Mouse (Mus musculus): ENCODE data around the gene Flt3l. TPM values are rescaled to one million over a fixed set of nuclear protein-coding genes. Genes with fewer than 3 reads are reported as not detected.
"Not testable (repeated sequence)": the region's sequence is repeated elsewhere in the genome, so short reads cannot be mapped to it uniquely, and the experiment has no call there.

Flt3l gene
- total RNA-seq, 2 experiments from 2014 or later, result 8.4 to 9.7 TPM

DNA sequence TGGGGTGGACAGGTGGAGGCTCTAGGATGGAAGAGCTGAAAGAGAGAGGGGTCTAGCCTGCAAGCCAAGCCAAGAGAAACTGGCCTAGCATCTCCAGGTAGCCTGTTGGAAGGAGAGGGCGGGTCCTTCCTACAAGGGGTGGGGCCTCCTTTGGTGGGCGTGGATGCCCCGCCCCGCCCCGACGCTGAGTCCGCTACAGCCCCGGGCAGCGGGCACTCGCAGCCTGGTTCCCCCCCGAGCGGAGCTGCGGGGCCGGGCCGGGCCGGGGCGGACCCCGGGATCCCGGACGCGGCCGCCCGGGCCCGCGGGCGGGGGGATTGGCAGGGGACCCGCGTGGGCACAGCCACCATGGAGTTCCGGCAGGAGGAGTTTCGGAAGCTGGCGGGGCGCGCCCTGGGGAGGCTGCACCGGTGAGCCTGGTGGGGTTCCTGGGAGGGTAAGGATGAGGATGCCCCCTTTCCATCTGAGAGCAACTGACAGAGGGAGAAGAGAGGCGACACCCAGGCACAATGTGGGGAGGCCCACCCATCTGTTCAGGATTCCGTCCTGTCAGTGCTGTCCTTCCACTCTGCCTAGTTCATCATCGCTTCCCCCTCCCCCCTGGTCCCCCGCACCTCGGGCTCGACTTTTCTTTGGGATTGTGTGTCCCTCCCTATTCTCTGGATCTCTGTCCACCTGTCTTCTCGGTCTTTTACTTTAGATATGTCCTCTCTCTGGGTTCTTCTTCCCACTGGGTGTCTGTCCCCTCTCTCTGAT lies 27.7 kb upstream of the Flt3l start, which contains the start of gene Slc17a7:
Slc17a7 (plus strand) TSS at position 215 of the 756 bp plus-strand sequence.
- peak; percentile 50 to 68 for DNase-seq (ENCODE audit: low spot score in 2 of 2)

DNA sequence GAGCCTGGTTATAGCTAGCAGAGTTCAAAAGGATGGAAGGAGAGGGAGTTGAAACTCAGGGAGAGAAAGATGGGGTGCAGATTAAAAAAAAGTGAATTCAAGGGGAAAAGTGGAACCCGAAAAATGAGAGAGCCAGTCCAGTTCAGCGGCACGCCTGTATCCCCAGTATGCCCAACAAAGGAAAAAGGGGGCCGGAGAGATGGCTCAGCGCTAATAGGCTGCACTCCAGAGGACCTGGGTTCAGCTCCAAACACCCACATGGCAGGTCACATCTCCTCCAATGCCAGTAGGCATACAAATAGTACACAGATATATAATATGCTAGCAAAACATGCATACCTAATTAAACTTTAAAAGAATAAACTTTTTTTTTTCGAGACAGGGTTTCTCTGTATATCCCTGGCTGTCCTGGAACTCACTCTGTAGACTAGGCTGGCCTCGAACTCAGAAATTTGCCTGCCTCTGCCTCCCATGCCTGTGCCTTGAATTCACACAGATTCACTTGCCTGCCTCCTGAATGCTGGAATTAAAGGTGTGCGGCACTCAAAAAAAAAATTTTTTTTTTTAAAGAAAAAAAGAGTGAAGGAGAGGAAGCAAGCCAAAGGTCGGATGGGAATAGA lies 26.9 kb upstream of the Flt3l start:
- DNase-seq (ENCODE audit: low spot score in 2 of 2), result no peak

DNA sequence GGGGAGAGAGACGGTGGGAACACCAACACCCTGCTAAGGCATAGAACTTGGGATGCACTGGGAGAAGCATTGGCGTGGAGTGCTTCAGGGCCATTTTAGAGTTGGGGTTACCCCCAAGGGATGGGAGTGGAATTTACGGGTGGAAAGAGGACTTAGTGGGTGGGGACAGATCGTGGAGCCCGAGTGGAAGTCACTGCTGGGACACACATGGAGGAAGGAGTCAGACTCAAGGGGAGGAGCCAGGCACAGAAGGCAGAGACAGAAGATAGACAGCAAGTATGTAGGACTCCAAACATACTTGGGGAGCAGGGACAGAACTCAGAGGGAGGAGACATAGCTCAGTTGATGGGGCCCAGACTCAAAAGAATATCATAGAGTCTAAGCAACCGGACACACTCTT lies 26.3 kb upstream of the Flt3l start:
- peak in 1 of 2 experiments; percentile 36 for DNase-seq (ENCODE audit: low spot score in 2 of 2)

DNA sequence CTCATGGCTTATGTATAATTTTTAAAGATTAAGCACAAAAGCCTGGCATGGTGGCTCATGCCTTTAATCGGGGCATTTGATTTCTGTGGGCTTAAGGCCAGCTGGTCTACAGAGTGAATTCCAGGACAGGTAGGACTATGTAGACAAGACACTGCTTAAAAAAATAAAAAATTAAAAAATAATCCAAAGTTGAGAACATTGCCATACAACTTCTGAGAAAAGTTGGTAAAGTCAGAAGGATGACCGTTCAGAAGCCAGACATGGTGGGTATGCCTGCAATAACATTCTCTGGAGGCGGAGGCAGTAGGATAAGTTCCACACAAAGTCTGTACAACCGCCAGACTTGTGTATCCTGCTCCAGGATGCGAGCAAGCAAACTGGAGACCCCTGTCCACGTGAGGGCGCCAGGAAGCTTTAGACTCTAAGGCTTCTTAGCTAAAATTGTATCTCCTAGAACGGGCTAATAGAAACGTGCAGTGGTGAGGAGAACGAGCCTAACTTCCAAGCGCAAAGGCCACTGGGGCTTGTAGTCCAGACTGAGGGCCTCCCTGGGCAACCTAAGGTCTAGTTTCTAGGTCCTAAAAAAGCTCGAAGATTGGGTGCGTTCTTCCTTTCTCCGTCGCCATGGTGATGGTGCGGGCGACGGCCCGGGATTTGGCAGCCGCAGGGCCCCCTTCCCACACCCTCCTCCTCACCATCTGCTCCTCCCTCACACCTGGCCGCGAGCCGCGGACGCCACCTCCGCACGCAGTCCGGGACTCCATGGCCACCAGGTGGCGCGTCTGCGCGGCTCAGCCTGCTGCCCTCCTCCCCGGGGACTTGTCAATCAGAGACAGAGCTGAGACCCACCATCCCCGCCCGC lies 25.6 kb upstream of the Flt3l start:
- peak; percentile 97 for DNase-seq (ENCODE audit: low spot score in 2 of 2)

DNA sequence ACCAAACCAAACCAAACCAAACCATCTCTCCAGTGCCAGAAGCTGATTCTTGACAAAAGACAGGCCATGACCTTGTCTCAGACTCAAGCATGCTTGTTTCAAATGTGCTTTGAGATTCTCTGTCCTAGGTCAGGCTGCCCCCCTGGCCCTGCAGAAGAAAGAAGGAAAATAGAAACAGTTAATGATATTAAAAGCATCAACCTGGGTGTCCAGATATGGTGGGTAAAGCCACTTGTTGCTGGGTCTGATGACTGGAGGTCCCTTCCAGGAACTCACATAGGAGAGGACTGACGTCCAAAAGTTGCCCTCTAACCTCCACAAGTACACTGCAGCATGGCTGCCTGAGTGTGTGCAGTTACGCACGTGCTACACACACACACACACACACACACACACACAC lies 24.6 kb upstream of the Flt3l start:
- no peak for DNase-seq (ENCODE audit: low spot score in 2 of 2)

DNA sequence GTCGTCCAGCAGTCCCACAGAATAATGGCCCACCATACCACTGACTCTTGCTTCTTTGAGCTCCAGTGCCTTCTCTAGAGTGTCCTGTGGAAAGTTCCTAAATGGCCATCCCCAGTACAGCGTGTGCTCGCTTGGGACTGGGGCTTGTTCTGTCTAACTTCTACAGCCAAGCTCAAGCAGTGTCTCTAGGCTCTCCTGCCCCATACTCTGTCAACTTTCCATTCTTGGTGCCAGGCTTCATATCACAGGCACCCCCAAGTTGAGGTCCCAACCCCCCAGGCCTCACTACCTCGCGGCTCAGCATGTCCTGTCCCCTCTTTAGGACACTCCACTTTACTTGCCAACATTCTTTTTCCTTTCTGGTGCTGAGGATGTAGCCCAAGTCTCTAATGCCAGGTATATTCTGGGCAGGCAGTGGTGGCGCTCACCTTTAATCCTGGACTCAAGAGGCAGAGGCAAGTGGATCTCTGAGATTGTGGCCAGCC lies 24.1 kb upstream of the Flt3l start:
- DNase-seq (ENCODE audit: low spot score in 2 of 2), result no peak

DNA sequence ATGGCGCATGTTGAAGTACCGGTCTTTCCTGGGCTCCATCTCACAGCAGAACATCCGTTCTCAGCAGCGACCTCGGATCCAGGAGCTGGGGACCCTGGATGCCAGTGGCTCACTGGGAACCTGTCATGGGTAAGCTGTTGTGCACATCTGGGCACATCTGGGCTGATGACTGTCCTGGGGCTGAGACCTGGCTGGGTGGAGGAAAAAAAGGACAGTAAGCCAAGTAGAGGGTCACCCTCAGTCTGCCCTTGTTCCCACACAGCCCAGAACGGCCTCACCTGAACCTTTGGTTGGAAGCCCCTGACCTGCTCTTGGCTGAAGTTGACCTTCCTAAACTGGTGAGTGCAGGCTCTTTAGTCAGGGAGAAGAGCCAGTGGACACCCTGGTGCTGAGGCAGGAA lies 22.8 kb upstream of the Flt3l start:
- DNase-seq (ENCODE audit: low spot score in 2 of 2), result no peak

DNA sequence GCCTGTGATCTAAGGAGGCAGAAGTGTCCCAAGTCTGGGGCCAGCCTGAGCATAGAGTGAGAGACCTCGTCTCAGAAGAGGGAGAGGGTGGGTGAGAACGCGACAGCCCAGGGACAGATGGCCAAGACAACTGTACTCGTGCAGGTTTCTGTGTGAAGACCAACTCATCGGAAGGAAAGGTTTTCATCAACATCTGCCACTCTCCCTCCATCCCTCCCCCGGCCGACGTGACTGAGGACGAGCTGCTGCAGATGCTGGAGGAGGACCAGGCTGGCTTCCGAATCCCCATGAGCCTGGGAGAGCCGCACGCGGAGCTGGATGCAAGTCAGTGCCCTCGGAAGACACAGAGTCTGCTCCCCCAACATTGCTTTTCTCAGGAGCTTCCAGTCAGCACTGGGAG lies 21.2 kb upstream of the Flt3l start:
- peak in 1 of 2 experiments; percentile 73 for DNase-seq (ENCODE audit: low spot score in 2 of 2)

DNA sequence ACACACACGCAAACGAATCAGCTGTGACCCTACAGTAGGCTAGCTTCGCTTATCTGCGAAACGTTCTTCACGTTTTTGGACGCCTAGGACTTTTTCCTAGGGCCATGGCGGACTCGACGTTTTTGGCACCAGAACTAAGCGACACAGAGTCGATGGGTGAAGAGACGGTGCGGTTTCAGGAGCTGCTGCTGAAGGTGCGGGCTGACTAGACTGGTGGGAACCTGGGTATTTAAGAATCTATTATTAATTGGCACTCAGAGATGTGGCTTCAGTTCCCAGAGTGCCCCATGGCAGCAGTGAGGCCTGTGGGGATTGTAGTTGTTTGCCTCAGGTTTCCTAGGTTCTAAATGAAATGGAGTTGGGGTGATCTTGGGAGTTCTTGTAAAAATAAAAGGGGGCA lies 20.0 kb upstream of the Flt3l start:
- no peak for DNase-seq (ENCODE audit: low spot score in 2 of 2)

DNA sequence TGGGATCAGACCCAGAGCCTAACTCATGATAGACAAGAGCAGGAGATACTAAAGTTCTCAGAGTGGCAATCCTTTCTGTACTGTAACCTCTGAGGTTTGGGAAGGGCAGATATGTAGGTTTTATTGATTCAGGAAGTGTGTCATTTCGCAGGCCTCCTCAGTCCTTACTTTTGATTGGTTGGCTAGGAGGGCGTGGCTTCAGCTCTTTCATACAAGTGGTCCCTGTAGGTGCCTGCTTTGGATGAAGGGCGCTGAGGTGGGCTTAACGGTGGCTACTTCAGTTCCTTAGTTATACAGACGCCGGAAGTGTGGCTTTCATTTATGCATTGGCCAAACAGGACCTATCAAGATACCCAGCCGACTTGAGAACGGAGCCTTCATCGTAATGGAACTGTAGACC lies 19.4 kb upstream of the Flt3l start:
- no peak for DNase-seq (ENCODE audit: low spot score in 2 of 2)

DNA sequence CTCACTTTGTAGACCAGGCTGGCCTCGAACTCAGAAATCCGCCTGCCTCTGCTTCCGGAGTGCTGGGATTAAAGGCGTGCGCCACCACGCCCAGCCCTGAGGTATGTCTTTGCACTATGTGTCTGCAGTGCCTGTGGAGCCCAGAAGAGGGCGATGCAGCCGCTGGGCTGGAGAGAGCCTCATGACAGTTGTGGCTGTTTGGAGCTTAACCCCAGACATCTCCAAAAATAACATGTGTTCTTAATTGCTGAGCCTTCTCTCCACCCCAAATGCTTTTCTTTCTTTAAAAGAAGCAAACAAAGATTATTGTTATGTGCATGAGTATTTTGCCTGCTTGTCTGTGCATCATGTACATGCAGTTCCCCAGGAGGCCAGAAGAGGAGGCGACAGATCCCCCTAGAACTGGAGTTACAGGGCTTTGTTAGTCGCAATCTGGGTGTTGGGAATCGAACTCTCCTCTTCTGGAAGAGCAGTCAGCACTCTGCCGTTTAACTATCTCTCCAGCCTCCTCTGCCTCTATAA lies 18.8 kb upstream of the Flt3l start:
- no peak for DNase-seq (ENCODE audit: low spot score in 2 of 2)

DNA sequence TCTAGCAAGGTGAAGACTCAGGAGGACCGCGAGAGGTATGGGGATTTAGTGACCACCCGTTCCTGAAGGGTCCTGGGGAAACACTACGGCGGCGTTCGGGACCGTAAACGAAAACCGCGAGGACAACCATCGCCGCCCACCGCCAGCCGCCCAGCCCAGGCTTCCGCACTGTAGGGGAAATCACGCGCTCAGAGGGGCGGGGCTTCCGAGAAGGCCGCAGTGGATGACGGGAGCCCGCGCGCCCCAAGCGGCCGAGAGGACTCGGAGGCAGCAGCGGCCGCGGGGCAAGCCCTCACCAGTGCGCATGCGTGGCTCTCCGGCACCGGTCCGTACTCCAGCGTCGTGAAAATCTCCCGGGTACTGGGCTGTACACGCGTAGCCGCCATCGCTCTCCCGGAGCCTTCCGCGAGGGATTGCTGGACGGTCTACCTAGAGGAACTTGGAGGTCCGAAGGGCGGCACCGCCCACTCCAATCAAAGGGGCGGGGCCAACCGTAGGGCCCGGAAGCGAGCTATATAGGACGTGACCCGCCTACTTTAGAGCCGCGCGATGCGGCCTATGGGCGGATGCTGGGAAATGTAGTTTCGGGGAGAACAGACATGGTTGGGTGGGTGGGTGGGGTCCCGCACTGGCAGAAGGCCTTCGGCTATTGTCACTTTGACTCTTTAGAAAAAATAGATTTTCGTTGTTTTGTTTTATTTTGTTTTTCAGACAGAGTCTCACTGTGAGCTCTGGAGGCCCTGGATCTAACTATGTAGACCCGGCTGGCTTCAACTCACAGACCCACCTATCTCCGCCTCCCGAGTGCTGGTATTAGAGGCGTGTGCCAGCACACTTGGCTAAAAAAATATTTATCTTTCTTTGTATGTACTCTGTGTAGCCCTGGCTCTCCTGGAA lies 18.1 kb upstream of the Flt3l start, which contains the start of the genes Pih1d1 and Aldh16a1:
Pih1d1 (plus strand) TSS at position 208 of the 897 bp plus-strand sequence.
Aldh16a1 (minus strand) TSS at position 489 of the 897 bp plus-strand sequence.
- DNase-seq (ENCODE audit: low spot score in 2 of 2), result peak; percentile 96 to 99

DNA sequence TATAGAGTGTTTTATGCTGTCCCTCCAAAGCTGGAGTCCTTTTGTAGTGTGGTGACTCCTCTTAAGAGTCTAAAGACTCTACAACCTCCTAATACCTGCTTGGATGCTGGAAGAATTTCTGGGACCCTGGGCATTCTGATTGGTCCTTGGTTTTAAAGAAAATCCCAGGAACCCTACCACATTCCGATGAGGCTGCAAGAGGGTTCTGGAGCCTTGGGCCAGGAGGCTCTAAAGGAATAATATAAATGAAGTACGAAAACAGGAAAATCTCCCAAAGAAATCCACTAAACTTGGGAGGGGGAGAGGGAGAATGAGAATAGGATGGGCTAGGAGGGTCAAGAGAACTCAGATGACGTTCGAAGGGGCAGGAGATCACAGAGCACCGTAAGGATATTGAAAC lies 17.4 kb upstream of the Flt3l start:
- no peak for DNase-seq (ENCODE audit: low spot score in 2 of 2)

DNA sequence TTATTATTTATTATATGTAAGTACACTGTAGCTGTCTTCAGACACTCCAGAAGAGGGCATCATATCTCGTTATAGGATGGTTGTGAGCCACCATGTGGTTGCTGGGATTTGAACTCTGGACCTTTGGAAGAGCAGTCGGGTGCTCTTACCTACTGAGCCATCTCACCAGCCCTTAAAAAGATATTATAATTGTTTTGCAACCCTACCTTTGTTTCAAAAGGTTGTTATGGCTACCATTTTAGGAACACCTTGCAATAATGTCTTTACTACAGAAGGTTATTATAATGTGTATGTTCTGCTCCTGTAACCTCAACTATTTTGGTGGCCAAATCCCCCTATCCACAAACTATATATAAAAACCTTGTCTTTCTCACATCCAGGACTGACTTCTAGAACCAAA lies 16.8 kb upstream of the Flt3l start:
- DNase-seq (ENCODE audit: low spot score in 2 of 2), result not testable (repeated sequence)

DNA sequence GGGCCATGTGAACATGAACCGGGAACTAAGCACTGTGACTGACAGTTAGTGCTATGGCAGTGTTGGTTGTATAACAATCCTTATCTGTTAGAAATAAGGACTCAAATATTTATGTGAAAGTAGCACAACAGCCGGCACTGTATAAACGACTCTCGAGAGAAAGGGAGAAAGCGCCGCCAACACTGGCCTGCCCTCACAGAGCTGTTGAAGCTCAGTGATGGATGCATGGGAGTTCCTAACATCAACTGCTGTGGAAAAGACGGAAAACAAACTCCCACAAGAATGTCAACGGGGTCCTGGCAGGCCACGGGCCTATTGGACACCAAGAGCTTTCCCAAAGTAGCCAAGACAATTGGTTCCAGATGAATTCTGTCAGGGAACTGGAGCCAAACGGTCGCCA lies 15.1 kb upstream of the Flt3l start:
- no peak for DNase-seq (ENCODE audit: low spot score in 2 of 2)

DNA sequence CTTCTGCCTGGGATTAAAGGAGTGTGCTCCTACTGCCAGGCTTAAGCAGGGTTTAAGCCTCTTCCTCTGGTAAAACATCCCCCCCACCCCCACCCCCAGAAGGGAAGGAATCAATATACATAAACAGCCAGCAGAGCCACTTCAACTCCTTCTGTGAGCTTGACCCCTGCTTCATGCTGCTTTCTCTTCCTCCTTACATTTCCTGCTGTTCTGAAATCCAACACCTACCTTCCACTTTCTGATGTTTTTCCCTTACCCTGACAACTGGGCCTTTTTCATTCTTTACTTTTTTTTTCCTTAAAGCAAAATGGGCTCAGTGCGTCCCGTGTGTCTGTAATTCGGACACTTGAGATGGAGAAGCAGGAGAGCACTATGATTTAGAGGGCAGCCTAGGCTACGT lies 14.1 kb upstream of the Flt3l start:
- DNase-seq (ENCODE audit: low spot score in 2 of 2), result no peak

DNA sequence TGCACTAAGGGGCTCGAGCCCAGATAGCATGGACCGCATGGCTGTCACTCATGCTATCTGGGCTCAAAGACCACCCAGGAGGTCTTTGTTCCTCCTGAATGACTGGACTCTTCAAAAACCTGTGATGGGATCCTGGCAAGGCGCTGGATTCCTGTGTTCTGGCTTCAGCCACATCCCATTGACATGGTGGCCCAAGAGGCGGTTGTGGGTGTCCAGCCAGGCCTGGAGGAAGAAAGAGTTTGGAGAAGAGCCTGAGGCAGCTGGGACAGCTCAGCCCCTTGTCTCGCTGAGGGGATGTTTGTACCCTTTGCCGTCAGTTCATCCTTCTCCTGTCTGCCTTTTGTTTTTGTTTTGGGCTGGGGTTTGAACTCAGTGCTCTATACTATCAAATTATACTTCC lies 13.3 kb upstream of the Flt3l start:
- DNase-seq (ENCODE audit: low spot score in 2 of 2), result no peak

DNA sequence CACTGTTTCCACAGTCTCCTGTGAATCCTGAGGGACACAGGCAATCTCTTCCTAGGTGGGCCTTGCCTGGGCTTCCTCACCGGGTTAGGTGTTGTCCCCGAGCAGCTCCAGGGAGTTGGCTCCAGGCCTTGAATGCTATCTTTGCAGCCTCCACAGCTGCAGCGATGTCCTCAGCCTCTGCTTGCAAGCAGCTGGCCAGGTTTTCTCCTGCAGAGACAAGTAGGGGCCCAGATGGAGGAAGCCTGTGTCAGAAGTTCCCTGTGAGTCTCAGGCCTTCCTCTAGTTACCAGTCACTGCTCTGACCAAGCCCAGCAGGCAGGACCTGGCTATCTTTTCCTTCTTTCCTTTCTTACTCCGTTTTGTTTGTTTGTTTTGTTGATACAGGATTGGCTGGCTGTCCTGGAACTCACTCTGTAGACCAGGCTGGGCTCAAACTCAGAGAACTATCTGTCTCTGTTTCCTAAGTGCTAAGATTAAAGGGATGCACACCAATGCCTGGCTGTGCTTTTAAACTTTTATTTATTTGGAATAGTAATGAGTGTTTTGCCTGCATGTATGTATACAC lies 12.4 kb upstream of the Flt3l start:
- DNase-seq (ENCODE audit: low spot score in 2 of 2), result no peak

DNA sequence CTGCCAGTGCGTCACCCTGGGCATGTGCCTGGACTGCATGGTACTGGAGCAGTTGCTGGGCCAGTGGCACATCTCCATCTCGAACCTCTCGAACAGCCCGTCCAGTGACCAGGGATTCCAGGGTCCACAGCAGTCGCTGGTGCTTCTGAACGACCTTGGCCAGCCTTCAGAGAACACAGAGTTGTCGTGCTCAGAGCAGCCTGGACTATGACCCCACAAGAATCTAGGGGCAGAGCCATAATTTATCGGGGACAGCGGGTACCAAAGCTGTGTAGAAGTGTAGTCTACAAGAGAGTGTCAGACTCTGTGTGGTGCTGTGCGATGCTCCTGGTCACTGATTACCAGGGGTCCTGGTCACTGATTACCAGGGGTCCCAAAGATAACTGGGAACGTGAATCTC lies 11.7 kb upstream of the Flt3l start:
- DNase-seq (ENCODE audit: low spot score in 2 of 2), result no peak

DNA sequence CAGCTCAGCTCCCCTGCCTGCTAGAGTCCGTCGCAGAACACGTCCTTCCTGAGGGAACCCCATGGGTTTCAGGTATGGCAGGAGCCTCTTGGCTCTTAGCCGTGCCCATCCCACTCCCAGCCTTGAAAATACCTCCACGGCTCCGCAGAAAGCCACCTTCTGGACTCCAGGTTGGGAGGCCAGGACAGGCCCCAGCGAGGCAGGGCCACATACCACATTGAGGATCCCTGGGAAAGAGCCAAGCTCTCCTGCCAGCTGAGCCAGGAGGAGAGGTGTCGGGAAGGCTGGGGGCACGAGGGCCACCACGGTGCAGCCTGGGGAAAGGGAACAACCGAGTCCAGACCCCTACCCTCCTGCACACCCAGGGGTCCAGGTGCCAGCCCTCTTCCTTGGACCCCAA lies 11.0 kb upstream of the Flt3l start:
- DNase-seq (ENCODE audit: low spot score in 2 of 2), result no peak
